Mouse (Mus musculus) left cerebral cortex, adult 8-10 months (tissue): ENCODE measurements around the gene Cd34. TPM values are rescaled to one million over a fixed set of nuclear protein-coding genes. Genes with fewer than 3 reads are reported as not detected.

Experiments
- DNase-seq, 2 experiments: peaks; one replicate each; pipeline ENCODE4 v3.0.0; 2022; ENCODE audit warnings: low spot score in 2 of 2
- total RNA-seq, 4 experiments: library from RNA; stranded (reverse); gene quantifications; 2 replicates each; pipeline ENCODE4 v1.2.4; 2022

Cd34 gene
- total RNA-seq = 10 to 100 TPM; 58.3 to 75.9 (median 69.7) TPM

- peak; percentile 31 for DNase-seq
Measured at GRCm38 (mm10) chr1:194938715-194939114, at the start of gene Cd34. Gene Cd34 (plus strand): TSS chr1:194938819.

- no peak for DNase-seq
Measured at GRCm38 (mm10) chr1:194894513-194894912, 44.1 kb upstream of the Cd34 start.

DNA sequence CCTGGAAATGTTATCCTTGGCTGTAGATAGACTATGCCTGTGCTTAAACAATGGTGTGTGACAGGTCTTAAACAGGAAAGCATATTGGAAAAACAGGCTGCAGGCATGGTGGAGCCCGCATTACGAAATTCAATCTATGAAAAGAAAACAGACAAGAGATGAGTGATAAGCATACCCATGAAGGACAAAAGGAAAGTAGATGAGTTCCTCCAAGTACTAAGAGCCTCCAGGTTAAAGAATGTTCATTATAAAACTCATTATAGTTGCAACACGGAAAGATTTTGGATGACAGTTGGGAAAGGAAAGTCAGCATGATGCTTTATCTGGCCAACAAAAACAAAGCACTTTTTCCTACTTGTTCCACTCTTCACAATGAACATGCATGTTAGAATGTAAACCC, 43.3 kb upstream of the Cd34 start:
- no peak for DNase-seq

GRCm38 (mm10) chr1:194901075-194901474, 37.5 kb upstream of the Cd34 start:
- DNase-seq = no peak

- no peak for DNase-seq
Measured at GRCm38 (mm10) chr1:194901826-194902225, 36.8 kb upstream of the Cd34 start.

DNA sequence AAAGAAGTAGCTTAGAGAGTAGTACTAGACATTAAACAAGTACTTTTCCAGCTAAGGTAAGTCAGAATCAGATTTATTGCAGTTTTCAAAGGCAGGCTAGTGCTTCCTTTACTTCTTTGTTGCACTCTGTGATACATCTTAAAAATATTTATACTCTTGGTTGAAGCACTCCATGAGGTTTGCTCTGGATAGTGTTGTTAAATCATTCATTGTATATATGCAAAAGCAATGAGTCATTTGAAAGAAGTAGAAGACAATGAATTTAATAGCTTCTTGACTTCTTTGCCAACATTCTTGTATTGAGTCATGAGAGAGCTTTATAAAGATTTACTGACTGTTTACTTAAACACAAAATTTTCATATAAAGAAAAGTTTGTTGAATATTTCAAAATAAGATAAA, 29.7 kb upstream of the Cd34 start:
- no peak for DNase-seq

- no peak for DNase-seq
Measured at GRCm38 (mm10) chr1:194925753-194926350, 12.8 kb upstream of the Cd34 start.

DNA sequence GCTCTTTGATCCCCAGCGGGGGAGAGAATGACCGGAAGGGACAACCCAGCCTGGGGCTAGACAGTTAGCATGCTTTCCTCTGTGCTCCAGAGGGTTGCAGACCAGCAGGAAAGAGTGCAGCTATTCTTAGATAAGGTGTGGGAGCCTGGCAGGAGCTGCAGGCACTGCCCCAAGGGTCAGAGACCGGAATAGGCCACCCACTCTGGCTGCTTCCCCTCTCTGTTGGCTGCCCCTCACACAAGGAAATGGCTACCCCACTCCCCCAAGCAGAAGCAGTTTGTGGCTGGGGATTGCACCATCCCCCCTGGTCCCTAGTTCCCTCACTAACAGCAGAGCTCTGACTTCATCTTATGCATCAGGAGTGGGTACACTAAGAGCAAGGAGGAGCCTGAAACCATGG, 10.7 kb upstream of the Cd34 start:
- DNase-seq = no peak

DNA sequence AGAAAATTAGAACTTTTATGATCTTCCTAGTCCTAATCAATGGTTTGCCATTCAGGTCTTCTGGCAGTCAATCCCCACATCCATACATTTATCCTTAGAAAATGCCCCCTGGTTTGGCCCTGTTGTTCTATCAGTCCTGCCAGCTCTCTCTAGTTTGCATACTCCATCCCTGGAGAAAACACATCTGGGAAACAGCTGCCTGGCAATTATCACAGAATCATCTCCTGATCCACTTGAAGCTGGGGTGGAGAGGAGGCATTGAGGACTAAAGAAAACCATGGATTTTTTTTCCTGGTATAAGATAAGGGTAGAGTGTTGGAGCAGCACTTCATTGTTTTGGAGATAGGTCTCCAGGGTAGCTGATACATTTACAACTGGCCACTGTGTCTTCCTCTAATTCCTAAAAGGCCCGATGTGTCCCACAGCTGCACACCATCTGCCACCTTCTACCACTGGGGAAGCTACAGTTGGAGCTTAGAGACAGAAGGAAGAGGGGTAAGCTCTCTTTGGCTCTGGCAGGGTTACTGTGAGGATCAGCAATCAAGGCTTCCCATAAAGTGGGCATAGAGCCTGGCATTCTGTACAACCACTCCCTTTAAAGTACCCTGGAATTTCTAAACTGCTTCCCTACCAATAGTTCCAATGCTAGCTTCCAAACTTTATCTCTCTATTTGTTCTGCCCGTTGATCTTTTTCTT, 9.2 kb upstream of the Cd34 start:
- DNase-seq = no peak

GRCm38 (mm10) chr1:194929972-194930355, 8.7 kb upstream of the Cd34 start:
- DNase-seq = peak in 1 of 2 experiments; percentile 43

DNA sequence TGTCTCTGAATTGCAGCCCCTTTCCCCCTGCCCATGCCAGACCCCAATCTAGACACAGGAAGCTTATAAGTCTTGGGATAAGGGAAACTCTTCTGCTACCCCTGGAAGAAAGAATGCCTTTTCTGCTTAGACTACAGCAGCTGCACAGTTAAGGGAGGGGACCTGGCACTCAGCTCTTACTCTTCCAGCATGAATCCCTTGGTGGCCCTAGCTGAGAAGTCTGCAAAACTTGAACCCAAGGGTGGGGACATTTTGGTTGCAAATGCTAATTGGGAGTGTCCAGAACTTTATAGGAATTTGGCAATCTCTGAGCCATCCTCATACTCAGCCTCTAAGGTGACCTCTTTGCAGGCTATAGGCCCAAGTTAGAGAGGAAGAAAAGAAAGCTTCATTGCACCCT, 7.9 kb upstream of the Cd34 start:
- no peak for DNase-seq

DNA sequence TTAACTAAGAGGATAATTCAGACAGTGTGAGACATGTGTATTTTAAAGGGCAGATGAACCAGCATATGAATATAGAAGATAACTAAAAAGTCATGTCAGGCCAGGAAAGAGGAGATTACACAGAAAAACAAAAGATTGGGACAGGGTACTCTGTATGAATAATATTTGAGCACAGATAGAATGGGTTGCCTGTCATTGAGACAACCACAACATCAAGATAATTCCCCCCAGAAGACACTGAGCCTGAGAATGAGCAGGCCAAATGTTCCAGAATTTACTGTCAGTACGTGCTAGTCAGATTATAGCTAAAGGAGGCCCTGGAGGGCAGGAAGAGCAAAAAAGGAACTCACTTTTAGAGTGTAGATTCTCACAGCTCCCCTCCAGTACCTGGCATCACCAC, 3.3 kb upstream of the Cd34 start:
- no peak for DNase-seq

- DNase-seq = no peak
Measured at GRCm38 (mm10) chr1:194941528-194941927, 2.9 kb downstream of the Cd34 start.

DNA sequence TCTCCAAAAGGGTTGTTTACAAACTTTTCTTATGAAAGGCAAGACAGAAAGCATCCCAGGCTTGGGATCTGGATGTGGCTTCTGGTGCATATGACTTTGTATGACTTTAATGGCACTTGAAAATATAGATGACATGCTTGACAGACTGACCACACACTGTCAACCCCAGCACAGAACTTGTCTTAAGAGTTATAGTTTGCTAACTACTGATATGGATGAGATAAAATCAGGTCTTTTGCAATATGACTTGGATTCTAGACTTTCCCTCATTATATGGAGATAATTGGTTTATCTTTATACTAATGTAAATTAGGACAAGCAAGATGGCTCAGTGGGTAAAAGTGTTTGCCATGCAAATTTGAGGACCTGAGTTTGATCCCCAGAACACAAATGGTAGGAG, 4.3 kb downstream of the Cd34 start:
- DNase-seq = no peak

DNA sequence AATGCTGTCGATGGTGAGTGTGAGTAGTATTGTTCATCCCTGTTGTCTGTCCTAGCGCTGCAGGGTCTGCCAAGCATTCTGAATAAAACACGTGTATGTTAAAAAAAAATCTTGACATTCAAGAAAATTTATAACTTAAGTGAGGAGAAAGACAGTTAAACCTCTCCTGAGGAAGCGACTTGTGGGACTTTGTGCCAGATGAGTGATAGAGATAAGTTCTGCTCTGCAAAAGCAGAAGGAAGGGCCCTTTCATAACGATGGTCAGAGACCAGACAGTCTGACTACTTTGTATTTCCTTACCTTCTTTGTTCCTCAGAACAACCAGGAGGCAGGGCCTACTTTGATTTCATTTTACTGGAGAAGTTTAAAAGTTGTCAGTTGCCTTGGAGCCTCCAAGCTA, 4.9 kb downstream of the Cd34 start:
- DNase-seq = no peak

DNA sequence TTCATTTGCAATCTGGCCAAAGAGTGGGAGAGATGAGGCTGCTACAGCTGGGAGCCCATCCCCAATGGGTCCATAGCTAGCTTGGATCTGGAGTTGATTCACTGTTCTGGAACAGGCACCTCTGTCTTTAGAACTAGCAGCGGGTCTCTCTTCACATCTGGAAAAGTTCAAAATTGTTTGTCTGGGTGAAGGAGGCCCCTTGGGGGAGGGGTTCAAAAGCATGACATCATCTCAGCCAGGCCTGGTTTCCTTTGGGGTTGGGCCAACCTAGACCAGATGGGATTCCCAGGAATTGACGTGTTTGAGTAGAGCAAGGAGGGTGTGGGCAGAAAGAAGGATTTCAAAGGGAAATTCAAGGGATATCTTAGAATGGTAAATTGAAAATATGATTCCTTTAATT, 6.8 kb downstream of the Cd34 start:
- no peak for DNase-seq

GRCm38 (mm10) chr1:194946467-194946866, 7.8 kb downstream of the Cd34 start:
- DNase-seq = no peak

- DNase-seq = no peak
Measured at GRCm38 (mm10) chr1:194950913-194951312, 12.3 kb downstream of the Cd34 start.

DNA sequence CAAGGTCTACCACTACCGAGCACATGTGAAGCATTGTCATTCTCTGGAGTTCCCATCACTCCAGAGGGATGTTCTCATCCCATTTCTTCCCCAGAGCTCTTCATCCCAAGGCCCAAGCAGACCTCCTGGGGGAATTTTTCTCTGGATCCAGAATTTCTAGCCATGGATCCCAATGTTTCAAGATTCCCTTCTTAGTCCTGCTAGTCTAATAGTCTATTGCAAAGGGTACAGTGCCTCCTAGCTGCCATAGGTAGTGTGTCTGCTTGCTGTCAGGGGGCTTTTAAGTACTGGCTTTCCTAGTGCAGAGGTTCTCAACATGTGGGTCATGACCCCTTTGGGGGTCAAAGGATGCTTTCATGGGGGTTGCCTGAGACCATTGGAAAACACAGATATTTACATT, 14.3 kb downstream of the Cd34 start:
- DNase-seq = no peak

- no peak for DNase-seq
Measured at GRCm38 (mm10) chr1:194954694-194955093, 16.1 kb downstream of the Cd34 start.

DNA sequence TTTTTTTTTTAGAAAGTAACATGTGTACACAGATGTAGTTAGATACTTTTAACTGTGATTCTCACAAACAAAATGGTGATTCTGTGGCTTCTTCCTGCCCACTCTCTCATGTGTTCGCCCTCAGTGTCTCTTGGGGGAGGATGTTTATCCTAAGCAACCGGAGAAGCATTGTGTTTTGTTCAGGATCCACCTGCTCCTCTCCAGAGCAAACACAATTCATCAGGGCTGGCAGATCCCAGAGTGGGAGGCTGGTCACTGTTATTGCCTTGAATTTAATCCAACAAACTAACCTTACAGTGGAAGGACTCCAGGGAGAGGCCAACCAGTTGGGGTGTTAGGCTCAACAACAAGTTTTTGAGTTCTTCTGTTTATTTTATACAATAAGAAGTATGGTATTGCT, 17.1 kb downstream of the Cd34 start:
- no peak for DNase-seq

DNA sequence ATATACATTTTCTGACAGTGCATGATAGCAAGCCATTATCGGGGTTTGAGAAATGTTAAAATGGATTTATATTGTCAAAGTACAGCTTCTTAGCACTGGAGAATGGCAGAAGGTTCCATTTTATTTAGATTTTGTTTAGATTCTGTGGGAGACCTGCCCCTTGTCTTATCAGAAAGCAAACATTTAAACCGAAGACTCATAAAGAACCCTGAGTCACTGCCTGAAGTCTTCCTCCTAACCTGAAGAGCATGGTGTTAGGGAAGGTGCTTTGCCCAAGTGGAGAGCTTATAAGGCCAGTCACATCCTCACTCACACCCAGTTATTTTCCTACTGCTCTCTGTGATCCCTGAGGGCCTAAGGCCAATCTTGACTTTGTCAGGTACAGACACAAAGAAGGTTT, 18.4 kb downstream of the Cd34 start:
- DNase-seq = no peak

GRCm38 (mm10) chr1:194962181-194962580, 23.6 kb downstream of the Cd34 start:
- peak; percentile 63 to 66 for DNase-seq
